Mouse (Mus musculus) kidney, adult 9 months (tissue): Measurements from ENCODE around the gene Gca.

ENCODE experiments used
- DNase-seq: peaks from one replicate; pipeline ENCODE4 v3.0.0; 2022

Gca gene

GRCm38 (mm10) chr2:62664135-62664670 is at the start of gene Gca:
Gene Gca, plus strand, starts transcription at chr2:62664285.
- peak; percentile 86 for DNase-seq

DNA sequence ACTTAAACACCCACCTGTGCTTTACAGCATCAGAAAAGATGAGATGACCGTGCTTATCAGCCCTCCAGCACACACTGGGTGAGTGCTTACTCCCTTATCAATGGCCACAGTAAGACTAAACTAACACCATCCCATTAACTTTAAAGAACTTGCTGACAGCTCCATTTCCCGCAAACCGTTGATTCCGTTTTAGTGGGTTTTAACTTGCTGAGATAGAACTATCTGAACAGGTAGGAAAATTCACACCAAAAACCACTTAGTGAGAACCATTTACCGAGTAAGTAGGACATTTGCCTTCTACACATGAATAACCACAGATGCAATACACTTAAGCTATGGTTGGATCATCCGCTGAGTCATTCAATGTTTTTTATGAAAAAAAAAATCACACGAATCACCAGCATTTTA is 45.1 kb upstream of the Gca start:
- no peak for DNase-seq

DNA sequence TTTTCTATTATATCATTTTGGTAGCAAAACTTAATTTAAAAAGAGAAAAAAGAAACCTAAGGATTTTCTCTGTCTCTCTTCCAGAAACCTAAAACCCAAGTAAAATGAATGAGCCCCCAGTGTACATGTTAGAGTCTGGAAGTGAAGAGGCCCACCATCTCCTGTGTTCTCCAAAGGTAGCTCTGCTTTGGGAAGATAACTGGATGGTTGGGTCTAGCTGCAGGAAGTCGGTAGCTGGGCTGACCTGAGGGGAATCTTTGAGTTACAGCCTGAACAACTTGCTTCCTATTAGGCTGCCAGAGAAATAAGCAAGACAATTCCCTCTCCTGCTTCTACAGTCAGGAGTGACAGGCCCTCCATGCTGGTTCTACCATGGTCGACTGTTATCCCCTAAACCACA is 44.4 kb upstream of the Gca start:
- DNase-seq, result no peak

GRCm38 (mm10) chr2:62623024-62623441 is 41.1 kb upstream of the Gca start:
- no peak for DNase-seq

DNA sequence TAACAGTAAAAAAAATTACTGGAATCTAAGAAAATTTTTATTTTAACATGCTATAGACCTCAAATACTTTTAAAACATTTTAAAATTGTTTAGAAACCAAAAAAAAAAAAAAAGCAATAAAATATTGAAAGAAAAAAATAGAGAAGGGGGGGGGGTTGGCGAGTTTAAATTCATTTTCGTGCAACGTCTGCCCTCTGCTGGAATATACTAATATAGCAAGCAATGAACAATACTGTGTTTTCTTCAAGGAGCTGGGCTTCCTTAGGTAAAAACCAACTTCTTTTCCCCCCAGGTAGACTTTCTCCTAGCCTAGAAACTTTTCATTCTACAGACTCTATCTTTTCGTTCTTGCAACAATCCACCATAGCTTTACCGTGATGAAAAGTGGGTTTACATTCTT is 36.4 kb upstream of the Gca start:
- peak; percentile 32 for DNase-seq

DNA sequence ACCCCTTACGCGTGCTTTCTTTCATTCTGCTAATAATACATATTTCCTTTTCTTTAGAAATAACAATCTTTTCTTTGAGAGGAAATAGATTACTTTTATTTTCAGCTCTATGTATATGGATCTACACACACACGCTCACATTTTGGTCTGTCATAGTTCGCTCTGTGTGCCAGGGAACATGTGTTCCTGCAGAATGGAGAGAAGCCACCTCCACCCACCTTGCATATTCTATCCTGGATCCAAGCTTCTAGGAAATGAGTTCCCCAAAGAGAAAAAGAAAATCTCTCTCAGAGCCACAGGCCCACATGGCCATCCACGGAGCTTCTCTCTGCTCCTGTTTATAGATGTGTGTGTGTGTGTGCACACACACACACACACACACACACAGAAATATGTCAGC is 35.7 kb upstream of the Gca start:
- no peak for DNase-seq

- peak; percentile 59 for DNase-seq
Measured at GRCm38 (mm10) chr2:62630446-62630845, 33.6 kb upstream of the Gca start.

GRCm38 (mm10) chr2:62639869-62640268 is 24.2 kb upstream of the Gca start:
- DNase-seq, result no peak

DNA sequence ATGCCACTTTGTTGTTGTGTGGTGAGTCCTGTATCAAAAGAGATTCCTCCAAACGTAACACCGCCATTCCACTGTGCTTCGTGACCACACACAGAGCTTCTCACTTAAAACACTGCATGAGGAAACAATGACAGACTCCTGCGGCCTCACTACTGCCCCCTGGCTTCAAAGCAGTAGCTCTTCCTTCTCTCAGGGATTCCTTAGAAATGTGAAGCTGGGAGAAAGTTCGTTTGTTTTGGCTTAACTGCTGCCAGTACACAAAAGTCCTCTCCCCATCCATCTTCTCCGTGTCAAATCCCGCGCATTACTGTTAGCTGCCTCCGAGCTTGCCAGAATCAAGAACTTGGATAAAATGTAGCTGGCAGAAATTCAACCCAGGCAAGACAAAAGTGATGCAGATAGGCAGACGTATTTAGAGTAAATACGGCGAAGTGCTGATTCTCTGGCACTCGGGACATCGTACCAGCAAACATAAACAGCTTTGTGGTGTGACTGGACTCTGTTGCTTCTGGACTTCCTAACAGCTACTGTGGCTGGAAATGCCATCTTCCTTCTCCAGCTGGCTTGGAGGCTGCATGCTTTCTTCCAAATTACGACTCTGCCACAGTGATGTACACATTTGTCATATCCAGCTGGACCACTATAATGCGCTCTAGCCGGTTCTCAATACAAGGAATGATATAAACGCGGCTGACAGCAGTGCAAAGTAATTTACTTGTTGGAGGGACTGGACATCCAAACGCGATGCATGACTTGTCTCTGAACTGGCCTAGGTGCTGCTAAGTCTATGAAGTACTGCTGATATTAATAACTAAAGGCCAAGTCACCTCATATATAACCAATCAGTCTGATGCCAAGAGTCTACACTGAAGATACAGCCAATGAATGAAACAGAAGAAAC is 20.4 kb upstream of the Gca start:
- DNase-seq, result peak; percentile 36

GRCm38 (mm10) chr2:62644891-62645290 is 19.2 kb upstream of the Gca start:
- DNase-seq, result no peak

- DNase-seq, result no peak
Measured at GRCm38 (mm10) chr2:62645475-62645874, 18.6 kb upstream of the Gca start.

- peak; percentile 74 for DNase-seq
Measured at GRCm38 (mm10) chr2:62646014-62646645, 18.0 kb upstream of the Gca start, which contains the start of gene Ifih1. Gene Ifih1, minus strand, starts transcription at chr2:62646255.

DNA sequence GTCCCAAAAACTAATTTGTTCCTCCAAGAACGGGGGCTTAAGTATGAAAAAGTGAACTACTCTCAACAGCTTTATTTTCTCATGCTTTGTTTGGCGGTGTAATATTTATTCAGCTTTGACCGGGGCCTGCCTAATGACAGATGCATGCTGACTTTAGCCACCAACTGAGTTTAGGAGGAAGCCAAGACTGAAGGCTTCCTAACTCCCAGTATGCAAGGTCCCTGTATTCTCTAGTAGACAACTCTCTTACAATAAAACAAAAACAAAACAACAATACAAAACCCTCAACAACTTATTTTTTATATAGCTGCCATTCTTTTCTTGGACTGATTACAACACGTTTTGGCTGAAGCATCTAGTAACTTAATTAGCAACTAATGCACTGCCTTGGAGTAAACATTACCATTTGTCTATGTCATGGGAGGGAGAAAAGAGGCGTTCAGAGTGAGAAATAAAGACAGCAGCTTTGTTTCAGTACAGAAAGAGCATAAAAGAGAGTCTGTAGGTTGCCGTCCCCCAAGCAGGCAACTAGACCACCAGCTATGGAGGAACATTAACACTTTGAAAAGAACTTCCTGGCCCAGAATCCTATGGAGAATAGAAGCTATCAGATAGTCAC is 17.3 kb upstream of the Gca start:
- DNase-seq, result no peak

DNA sequence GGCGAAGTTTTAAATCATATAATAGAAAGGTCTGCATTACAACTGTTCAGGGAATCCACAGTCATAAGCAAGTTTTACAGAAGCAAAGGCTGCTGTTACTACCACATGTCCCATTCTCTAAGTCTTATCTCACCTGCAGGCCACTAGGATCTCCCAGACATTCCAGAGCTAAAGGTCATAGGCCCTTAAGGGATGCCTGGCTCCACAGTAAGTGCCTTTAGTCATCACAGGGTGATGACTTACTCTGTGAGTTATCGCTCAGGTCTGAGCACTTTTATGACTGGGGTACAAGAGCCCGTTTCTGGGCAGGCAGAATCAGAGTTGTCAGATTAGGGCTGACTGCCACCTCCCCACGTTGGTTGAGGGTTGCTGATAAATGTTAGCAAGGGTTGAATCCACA is 12.2 kb upstream of the Gca start:
- no peak for DNase-seq

- no peak for DNase-seq
Measured at GRCm38 (mm10) chr2:62652466-62652865, 11.6 kb upstream of the Gca start.

DNA sequence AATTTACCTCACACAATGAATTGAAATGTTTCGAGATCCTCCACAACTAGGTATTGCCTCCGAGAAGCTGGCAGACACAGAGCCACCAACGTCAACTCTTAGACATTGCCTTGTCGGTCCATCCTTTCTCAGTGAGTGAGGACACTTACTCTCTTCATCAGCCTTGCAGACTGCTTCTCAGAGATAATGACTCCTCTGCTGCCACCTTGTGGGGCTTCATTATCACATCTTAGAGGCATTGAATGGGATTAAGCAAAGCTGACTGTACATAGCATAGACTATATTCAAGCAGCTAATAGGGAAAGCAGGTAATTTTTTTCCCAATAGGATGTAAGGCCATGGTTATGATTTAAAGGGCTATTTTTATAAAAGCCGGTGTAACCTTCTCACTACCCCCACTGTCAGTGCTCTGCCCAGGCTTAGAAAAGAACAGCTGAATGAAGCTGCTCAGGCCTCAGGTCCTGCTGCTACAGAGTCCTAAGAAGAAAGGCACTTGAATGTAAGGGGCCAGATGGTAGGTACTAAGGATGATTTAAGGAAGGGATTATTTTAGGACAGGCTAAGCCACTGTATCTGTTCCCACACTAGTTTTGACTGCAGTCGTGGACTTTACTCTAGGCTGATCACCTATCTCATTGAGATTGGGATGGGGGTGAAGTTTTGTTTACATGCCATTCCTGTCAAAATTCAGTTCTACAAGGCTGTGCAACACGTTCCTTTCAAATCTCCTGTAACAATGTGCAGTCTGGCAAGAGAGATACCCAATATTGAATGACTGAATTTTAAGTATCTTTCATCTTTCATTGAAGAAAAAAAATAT is 9.4 kb upstream of the Gca start:
- peak; percentile 77 for DNase-seq

GRCm38 (mm10) chr2:62656072-62656471 is 8.0 kb upstream of the Gca start:
- DNase-seq, result no peak

DNA sequence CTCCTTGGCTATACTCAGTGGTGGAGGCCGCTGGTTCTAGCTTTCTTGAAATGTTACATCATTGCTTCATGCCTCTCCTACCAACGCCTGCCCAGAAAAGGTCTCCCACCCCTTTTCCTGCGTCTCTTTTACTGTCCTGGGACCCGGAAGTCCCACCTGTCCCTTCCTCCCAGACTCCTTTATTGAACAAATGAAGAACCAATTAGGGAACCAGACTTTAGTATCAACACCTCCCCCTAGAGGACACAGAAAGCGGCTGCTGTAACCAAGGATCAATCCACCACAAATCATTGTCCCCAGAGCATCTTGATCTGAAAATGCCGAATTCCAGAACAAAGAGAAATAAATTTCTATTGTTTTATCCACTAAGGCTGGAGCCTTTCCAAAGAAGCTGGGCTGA is 3.5 kb upstream of the Gca start:
- no peak for DNase-seq

- DNase-seq, result no peak
Measured at GRCm38 (mm10) chr2:62662560-62662959, 1.5 kb upstream of the Gca start.

GRCm38 (mm10) chr2:62664839-62665238 is 754 bp downstream of the Gca start:
- no peak for DNase-seq

- peak; percentile 53 for DNase-seq
Measured at GRCm38 (mm10) chr2:62665536-62665935, 1.5 kb downstream of the Gca start.

DNA sequence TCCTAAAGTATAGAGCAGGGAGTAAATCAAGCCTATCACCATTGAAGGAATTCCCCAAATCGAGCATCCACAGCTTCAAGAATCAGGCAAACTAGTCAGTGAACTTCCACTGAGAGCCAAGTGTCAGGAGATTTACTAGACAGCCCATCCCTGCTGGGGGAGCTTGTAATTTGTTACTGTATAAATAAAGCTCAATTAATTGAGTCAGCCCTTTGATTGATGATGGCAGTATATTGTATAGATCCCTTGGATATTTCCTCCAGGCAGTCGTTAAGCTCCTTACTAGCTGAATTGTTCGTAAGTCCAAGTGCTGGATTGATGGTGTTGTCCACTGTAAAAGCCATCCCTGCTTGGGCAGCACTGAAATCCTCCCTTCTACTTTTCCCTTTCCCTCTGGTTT is 5.8 kb downstream of the Gca start:
- no peak for DNase-seq

- DNase-seq, result no peak
Measured at GRCm38 (mm10) chr2:62670301-62670700, 6.2 kb downstream of the Gca start.
